Mouse (Mus musculus): ENCODE results near the gene Cerkl. TPM values are rescaled to one million over a fixed set of nuclear protein-coding genes. Genes with fewer than 3 reads are reported as not detected.

Cerkl gene
- polyA plus RNA-seq, 2 experiments, result 1.2 to 5.0 TPM

DNA sequence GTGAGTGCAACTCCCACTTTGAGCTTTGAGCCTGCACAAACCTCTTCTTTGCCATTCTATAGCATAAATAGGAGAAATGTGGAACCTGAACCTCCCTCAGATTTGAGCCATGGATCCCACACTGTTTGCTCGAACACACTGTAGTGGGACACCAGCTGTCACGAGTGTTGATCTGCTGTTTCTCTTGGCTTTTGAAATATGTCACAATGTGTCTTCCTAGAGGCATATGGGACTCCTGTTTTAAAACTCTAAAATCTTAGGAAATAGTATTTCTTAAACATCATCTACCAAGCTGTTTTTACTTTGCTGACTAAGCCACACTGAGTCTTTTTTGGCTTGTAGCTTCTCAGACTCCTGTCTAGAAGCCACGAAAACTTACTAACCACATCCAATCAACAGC lies 98.8 kb downstream of the Cerkl start:
- Histone ChIP-seq H3K36me3 (replicated peaks; ENCODE audit: control insufficient read depth, insufficient read depth, low read depth) (no peaks in the 10 kb centered on the region), H3K27me3 (ENCODE audit: control insufficient read depth, insufficient read depth, low read length) (no peaks in the 10 kb centered on the region), H3K9me3 (ENCODE audit: control insufficient read depth, low read length) (no peaks in the 10 kb centered on the region), H3K4me2 (ENCODE audit: low read depth) (no peak overlapping the region), H3K27ac (no peak overlapping the region), H3K9ac (replicated peaks) (no peak overlapping the region), H3K4me3 (ENCODE audit: insufficient read depth in 1 of 2, low read depth in 2 of 2, low read length in 2 of 2) (no peak overlapping the region), H3K4me1 (replicated peaks; ENCODE audit: control insufficient read depth in 2 of 2, insufficient read depth in 2 of 2, low read length in 1 of 2) (no peaks in the 10 kb centered on the region)
- no peak for TF ChIP-seq CTCF (IDR thresholded peaks at IDR 0.05; ENCODE audit: low read depth)
- TF ChIP-seq EP300 (IDR thresholded peaks at IDR 0.05; ENCODE audit: low read depth), result no peak
- ATAC-seq (ENCODE audit: insufficient read depth), result no peak
- no peak for DNase-seq (ENCODE audit: low read depth in 3 of 3, low spot score in 3 of 3)
- 59% methylated on average over 3 of the region's 3 CpGs for WGBS (ENCODE audit: insufficient replicate concordance)

DNA sequence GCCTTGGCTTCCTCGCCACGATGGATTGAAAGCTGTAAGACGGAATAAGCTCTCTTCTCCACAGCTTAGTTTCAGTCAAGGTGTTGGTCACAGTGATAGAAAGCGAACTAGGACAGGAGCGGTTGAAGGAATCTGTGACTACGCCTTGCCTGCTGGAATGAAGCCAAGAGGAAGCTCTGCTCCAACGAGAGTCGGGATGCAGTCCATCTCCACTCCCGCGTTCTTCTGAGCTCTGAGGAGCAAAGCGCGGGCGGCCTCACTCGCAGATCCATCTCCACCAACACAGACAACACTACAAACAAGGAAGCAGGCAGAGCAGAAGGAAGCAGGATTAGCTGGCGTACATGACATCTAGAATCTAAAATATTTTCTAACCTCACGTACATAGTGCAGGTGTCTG lies 101.8 kb downstream of the Cerkl start:
- no peak overlapping the region for H3K4me2 ChIP-seq (ENCODE audit: low read depth)
- H3K27ac ChIP-seq, result no peak overlapping the region
- no peaks in the 10 kb centered on the region for H3K4me1 ChIP-seq (replicated peaks; ENCODE audit: control insufficient read depth in 2 of 2, insufficient read depth in 2 of 2, low read length in 1 of 2)
- H3K27me3 ChIP-seq (ENCODE audit: control insufficient read depth, insufficient read depth, low read length), result no peaks in the 10 kb centered on the region
- no peak overlapping the region for H3K4me3 ChIP-seq (ENCODE audit: insufficient read depth in 1 of 2, low read depth in 2 of 2, low read length in 2 of 2)
- H3K36me3 ChIP-seq (replicated peaks; ENCODE audit: control insufficient read depth, insufficient read depth, low read depth), result no peaks in the 10 kb centered on the region
- WGBS (ENCODE audit: insufficient replicate concordance), result 79% methylated on average over 16 of the region's 16 CpGs
- no peak for ATAC-seq (ENCODE audit: insufficient read depth)
- DNase-seq (ENCODE audit: low read depth in 3 of 3, low spot score in 3 of 3), result no peak
- H3K9me3 ChIP-seq (ENCODE audit: control insufficient read depth, low read length), result no peaks in the 10 kb centered on the region
- no peak for TF ChIP-seq EP300 (IDR thresholded peaks at IDR 0.05; ENCODE audit: low read depth)
- TF ChIP-seq CTCF (IDR thresholded peaks at IDR 0.05; ENCODE audit: low read depth), result no peak
- no peak overlapping the region for H3K9ac ChIP-seq (replicated peaks)

DNA sequence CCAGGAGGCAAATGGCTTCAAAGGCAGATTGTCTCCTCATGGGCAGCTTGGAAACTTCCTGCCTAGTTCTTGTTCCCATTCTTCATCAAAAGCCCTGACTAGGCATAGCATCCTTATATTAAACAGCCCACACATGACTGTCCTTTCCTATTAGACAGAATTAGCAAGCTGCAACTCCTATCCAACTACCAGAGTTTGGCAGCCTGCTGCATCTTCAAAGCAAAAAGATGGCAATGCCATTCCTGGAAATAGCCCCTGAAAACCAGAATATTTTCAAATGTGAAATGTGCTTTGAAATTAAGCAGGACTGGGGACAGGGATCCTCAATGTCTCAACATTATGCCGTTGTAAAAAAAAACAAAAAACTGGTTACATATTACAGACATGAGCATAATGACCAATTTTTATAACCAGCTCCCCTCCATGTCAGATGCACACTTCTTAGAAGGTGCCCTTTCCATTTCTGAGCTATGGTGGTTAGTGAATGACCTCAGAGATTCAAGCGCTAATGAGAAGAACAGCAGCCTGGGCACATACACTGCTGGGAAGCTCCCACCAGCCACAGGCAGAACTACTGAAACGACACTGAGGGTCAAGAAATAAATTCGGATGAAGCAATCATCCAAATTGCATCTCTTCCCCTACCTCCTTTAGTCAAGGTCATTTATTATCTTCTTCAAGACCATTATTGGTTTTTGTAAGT lies 104.3 kb downstream of the Cerkl start:
- Histone ChIP-seq H3K27me3 (ENCODE audit: control insufficient read depth, insufficient read depth, low read length) (no peaks in the 10 kb centered on the region), H3K9ac (replicated peaks) (no peak overlapping the region), H3K27ac (no peak overlapping the region), H3K4me2 (ENCODE audit: low read depth) (no peak overlapping the region), H3K36me3 (replicated peaks; ENCODE audit: control insufficient read depth, insufficient read depth, low read depth) (no peaks in the 10 kb centered on the region), H3K4me1 (replicated peaks; ENCODE audit: control insufficient read depth in 2 of 2, insufficient read depth in 2 of 2, low read length in 1 of 2) (no peaks in the 10 kb centered on the region), H3K9me3 (ENCODE audit: control insufficient read depth, low read length) (no peaks in the 10 kb centered on the region), H3K4me3 (ENCODE audit: insufficient read depth in 1 of 2, low read depth in 2 of 2, low read length in 2 of 2) (no peak overlapping the region)
- DNase-seq (ENCODE audit: low read depth in 3 of 3, low spot score in 3 of 3), result no peak
- ATAC-seq (ENCODE audit: insufficient read depth), result no peak
- 66% methylated on average over 4 of the region's 4 CpGs for WGBS (ENCODE audit: insufficient replicate concordance)
- no peak for TF ChIP-seq CTCF (IDR thresholded peaks at IDR 0.05; ENCODE audit: low read depth)
- no peak for TF ChIP-seq EP300 (IDR thresholded peaks at IDR 0.05; ENCODE audit: low read depth)

DNA sequence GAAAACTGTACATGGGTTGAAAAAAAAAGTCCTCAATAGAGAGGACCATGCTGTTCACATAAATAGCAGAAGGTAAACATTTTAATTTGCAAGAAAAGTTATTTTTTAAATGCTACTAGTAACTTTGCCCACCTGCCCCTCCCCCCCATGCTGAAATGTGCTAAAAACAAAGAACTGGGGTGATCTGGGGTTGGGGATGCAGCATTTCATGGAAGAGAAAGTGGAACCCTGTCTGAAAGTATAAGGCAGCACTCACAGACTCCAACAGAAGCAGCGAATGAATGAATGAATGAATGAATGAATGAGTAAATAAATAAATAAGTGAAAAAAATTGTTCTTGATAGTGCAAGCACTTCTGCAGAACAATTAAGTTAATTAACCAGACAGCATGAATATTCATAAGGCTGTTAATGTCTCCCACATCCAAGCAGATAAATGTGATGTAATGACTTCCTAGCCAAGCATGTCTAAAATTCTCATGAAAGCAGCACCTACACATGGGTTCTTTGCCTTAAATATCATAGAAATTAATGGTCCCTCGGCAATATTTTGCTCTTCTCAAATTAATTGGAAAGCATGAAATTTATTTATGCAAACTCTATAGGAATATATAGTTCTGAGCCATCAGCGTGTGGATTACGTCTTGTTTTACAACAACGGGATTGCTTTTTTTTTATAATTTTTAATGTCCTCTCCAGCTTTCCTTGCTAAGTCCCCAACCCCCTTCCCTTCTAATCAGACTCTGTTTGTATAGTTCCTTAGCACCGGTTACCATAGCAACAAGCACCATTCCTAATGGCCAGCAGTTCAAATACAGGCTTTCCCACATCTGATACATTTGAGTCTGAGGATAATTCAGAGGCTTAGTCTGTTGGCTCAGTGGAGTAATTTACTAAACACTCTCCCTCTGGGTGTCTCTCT lies 105.1 kb downstream of the Cerkl start:
- DNase-seq (ENCODE audit: low read depth in 3 of 3, low spot score in 3 of 3) (no peak), ATAC-seq (ENCODE audit: insufficient read depth) (no peak)
- Histone ChIP-seq H3K4me2 (ENCODE audit: low read depth) (no peak overlapping the region), H3K9me3 (ENCODE audit: control insufficient read depth, low read length) (no peaks in the 10 kb centered on the region), H3K9ac (replicated peaks) (no peak overlapping the region), H3K36me3 (replicated peaks; ENCODE audit: control insufficient read depth, insufficient read depth, low read depth) (no peaks in the 10 kb centered on the region), H3K4me1 (replicated peaks; ENCODE audit: control insufficient read depth in 2 of 2, insufficient read depth in 2 of 2, low read length in 1 of 2) (no peaks in the 10 kb centered on the region), H3K27ac (no peak overlapping the region), H3K4me3 (ENCODE audit: insufficient read depth in 1 of 2, low read depth in 2 of 2, low read length in 2 of 2) (no peak overlapping the region), H3K27me3 (ENCODE audit: control insufficient read depth, insufficient read depth, low read length) (no peaks in the 10 kb centered on the region)
- no peak for TF ChIP-seq EP300 (IDR thresholded peaks at IDR 0.05; ENCODE audit: low read depth)
- no peak for TF ChIP-seq CTCF (IDR thresholded peaks at IDR 0.05; ENCODE audit: low read depth)
- WGBS (ENCODE audit: insufficient replicate concordance), result 65% methylated on average over 6 of the region's 6 CpGs

DNA sequence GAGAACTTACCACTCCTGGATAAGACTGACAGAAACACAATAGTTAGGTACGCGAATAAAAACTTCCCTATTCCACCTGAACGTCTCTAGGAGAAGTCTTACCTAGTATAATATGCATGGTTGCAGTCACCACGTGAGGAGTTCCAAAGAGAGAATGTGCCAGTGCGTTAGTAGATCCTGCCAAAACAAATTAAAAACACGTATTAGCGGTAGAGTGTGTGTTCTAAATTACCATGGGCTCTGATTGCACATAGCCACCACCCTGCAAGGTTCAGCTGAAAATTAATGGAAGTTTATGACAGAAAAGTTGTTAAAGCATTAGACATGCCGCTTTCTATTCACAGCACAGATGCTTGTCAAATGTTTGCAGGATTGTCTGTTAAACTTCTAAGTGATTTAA lies 113.5 kb downstream of the Cerkl start:
- 74% methylated on average over 8 of the region's 8 CpGs for WGBS (ENCODE audit: insufficient replicate concordance)
- Histone ChIP-seq H3K4me2 (ENCODE audit: low read depth) (no peak overlapping the region), H3K4me1 (replicated peaks; ENCODE audit: control insufficient read depth in 2 of 2, insufficient read depth in 2 of 2, low read length in 1 of 2) (no peaks in the 10 kb centered on the region), H3K27ac (no peak overlapping the region), H3K27me3 (ENCODE audit: control insufficient read depth, insufficient read depth, low read length) (no peaks in the 10 kb centered on the region), H3K4me3 (ENCODE audit: insufficient read depth in 1 of 2, low read depth in 2 of 2, low read length in 2 of 2) (no peak overlapping the region), H3K36me3 (replicated peaks; ENCODE audit: control insufficient read depth, insufficient read depth, low read depth) (no peaks in the 10 kb centered on the region), H3K9ac (replicated peaks) (no peak overlapping the region), H3K9me3 (ENCODE audit: control insufficient read depth, low read length) (no peaks in the 10 kb centered on the region)
- no peak for TF ChIP-seq CTCF (IDR thresholded peaks at IDR 0.05; ENCODE audit: low read depth)
- no peak for TF ChIP-seq EP300 (IDR thresholded peaks at IDR 0.05; ENCODE audit: low read depth)
- DNase-seq (ENCODE audit: low read depth in 3 of 3, low spot score in 3 of 3), result no peak
- ATAC-seq (ENCODE audit: insufficient read depth), result no peak

Data from liver, embryonic 14.5 days (tissue).